Mouse (Mus musculus) forebrain, embryonic 13.5 days (tissue): Measurements from ENCODE around the gene Dpy30. TPM values are rescaled to one million over a fixed set of nuclear protein-coding genes. Genes with fewer than 3 reads are reported as not detected.
A peak's percentile ranks its signal among the peaks of the same experiment; 100 is the strongest.

Experiments
- ATAC-seq: fragments of 200-750 bp; cut with Nextera tagmentation; 2 replicates; pipeline ENCODE4 v1.8.0; 2017
- H3K27ac ChIP-seq: fragments of 300-500 bp; sonication (generic); 2 replicates; pipeline ENCODE4 v1.5.1; 2015; ENCODE audit warnings: inconsistent platforms, mild to moderate bottlenecking, moderate library complexity
- H3K27me3 ChIP-seq: fragments of 300-500 bp; sonication (generic); 2 replicates; pipeline ENCODE4 v1.6.1; 2015; ENCODE audit warnings: mild to moderate bottlenecking, inconsistent platforms
- H3K36me3 ChIP-seq: fragments of 300-500 bp; sonication (generic); 2 replicates; pipeline ENCODE4 v1.6.1; 2015; ENCODE audit warnings: mild to moderate bottlenecking, inconsistent platforms; ENCODE audit not compliant: poor library complexity, severe bottlenecking
- H3K4me1 ChIP-seq: fragments of 300-500 bp; sonication (generic); 2 replicates; pipeline ENCODE4 v1.6.1; 2015; ENCODE audit warnings: inconsistent platforms
- H3K4me2 ChIP-seq: fragments of 300-500 bp; sonication (generic); 2 replicates; pipeline ENCODE4 v1.6.1; 2015; ENCODE audit warnings: inconsistent platforms, mild to moderate bottlenecking, moderate library complexity
- H3K4me3 ChIP-seq: fragments of 300-500 bp; sonication (generic); 2 replicates; pipeline ENCODE4 v1.5.1; 2015; ENCODE audit warnings: mild to moderate bottlenecking, inconsistent platforms
- H3K9ac ChIP-seq: fragments of 300-500 bp; sonication (generic); 2 replicates; pipeline ENCODE4 v1.6.1; 2015; ENCODE audit warnings: mild to moderate bottlenecking, inconsistent platforms
- H3K9me3 ChIP-seq: fragments of 300-500 bp; sonication (generic); replicated peaks from 2 replicates; pipeline ENCODE4 v1.6.1; 2016; ENCODE audit warnings: inconsistent platforms
- WGBS: fragments of 180-500 bp; shearing (Covaris S2); methylation state at CpG from one replicate; pipeline ENCODE4 v1.1.7; 2015; 5-methylcytosine and 5-hydroxymethylcytosine counted together
- polyA plus RNA-seq: library from polyadenylated mRNA; unstranded; fragments of >200 nt; fragmentation: Nextera tagmentation; extraction: Ambion mirVana; gene quantifications from 2 replicates; pipeline ENCODE4 v1.2.1, GENCODE M21; 2015

Gene Dpy30
- polyA plus RNA-seq, 1 experiment from 2014 or later, result 275 TPM

DNA sequence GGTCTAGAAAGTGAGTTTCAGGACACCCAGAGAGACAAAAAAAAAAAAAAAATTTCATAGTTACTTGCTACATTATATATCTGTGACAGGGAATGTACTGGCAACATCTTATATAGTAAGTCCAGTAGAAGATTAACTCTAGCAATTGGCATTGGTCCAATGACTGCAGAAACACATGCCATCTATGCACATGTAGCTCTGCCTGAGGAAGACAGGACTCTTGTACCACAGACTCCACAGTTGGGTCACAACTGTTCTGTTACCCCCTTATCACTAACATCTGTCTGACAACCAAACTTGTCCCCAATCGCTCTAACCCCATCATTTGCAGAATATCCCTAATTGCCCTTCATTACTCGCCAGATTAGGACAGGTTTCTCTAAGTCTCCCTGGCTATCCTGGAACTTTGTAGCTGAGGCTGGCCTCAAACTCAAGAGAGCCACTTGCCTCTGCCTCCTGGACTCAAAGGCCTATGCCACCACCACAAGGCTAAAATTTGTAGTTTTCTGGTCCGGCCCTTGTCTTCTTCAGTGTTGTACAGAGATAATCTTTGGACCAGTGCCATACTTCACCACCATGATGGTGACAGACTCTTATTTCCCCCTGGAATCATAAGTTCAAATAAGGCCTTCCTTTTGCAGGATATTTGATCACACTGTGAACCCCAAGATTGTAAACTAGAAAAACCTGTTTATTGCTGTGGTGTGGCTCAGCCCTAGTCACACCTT is 52.0 kb downstream of the Dpy30 start:
- no peak overlapping the region for H3K4me3 ChIP-seq
- no peak overlapping the region for H3K27ac ChIP-seq
- WGBS, result 94% methylated on average over 3 of the region's 3 CpGs
- ATAC-seq, result no peak
- peaks cover 4% of the 10 kb centered on the region; the same call in 1 of the 2 replicates for H3K36me3 ChIP-seq
- no peak overlapping the region for H3K4me2 ChIP-seq
- no peaks in the 10 kb centered on the region for H3K4me1 ChIP-seq
- H3K9ac ChIP-seq, result no peak overlapping the region
- no peaks in the 10 kb centered on the region for H3K27me3 ChIP-seq
- no peaks in the 10 kb centered on the region; the same call in 1 of the 2 replicates for H3K9me3 ChIP-seq

DNA sequence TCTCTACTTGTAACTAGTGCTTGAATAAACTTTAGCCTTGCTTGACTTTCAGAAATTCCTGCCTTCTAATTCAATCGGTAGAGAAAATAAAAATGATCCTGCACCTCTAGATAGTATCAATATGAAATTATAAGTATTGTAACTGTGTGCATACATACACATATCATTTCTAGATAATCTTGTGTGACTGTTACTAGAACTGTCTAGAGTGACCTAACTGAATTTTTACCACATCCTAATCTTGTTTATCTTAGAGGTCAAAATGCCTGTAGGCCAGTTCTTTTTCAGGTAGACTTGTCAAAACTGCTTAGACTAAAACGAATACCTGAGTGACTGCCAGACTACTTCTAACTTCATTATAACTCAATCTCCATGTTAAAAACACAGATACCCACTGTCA is 53.5 kb downstream of the Dpy30 start:
- H3K27ac ChIP-seq, result no peak overlapping the region
- H3K36me3 ChIP-seq, result no peaks in the 10 kb centered on the region
- peaks cover 4% of the 10 kb centered on the region for H3K4me1 ChIP-seq
- no peaks in the 10 kb centered on the region for H3K9me3 ChIP-seq
- H3K27me3 ChIP-seq, result no peaks in the 10 kb centered on the region
- no peak overlapping the region for H3K9ac ChIP-seq
- no peak overlapping the region for H3K4me3 ChIP-seq
- WGBS, result 96% methylated on average over 2 of the region's 2 CpGs
- ATAC-seq, result no peak
- no peak overlapping the region for H3K4me2 ChIP-seq

DNA sequence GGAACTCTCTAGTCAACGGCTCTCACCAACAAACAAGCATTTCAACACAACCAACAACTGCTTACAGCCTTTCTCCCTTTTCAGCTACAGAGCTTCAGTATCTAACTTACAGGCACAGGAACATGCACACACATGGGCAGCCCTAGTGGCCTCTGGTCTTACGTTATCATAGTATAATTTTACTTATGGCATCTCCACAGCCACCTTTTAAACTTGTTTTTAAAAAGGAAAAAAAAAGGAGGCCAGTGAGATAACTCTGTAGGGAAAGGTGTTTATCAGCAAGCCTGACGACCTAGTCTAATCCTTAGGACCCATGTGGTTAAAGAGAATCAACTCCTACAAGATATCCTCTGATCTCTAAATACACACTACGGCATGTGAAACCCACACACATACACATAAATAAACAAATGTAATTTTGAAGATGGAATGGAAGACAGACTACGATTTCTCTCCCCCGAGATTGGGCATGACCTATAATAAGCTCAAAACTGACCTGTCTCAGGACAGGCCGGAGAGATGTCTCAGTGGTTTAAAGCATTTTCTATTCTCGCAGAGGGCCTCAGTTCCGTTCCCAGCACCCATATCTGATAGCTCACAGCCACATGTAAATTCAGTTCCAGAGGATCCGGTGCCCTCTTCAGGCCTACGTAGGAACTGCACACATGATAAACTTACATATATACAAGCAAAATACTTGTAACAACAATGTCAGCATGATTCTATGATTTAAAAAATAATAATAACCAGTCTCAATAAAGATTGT is 56.1 kb downstream of the Dpy30 start:
- Histone ChIP-seq H3K27ac (no peak overlapping the region), H3K27me3 (no peaks in the 10 kb centered on the region), H3K9ac (no peak overlapping the region), H3K36me3 (no peaks in the 10 kb centered on the region), H3K4me1 (peaks cover 16% of the 10 kb centered on the region), H3K4me3 (no peak overlapping the region), H3K9me3 (no peaks in the 10 kb centered on the region), H3K4me2 (no peak overlapping the region)
- no peak for ATAC-seq
- WGBS, result 92% methylated on average over 11 of the region's 11 CpGs

DNA sequence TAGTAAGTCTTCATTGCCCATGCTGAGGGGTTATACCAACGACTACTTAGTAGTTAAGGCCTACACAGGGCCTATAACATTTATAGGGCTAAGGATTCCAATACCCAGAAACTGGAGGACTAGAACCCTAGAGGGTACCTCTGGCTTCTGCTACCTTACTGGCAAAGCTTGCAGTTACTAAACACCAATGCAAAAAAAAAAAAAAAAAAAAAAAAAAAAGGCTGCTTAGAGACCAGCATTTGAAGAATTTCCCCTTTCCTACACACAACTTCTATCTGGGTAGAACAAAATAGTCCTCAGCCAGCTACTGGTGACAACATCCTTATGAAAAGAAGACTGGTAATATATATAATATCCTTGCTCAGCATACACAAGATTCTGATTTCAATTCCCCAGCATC is 58.1 kb downstream of the Dpy30 start:
- Histone ChIP-seq H3K36me3 (no peaks in the 10 kb centered on the region), H3K27ac (no peak overlapping the region; the same call in 1 of the 2 replicates), H3K4me2 (no peak overlapping the region), H3K9me3 (no peaks in the 10 kb centered on the region), H3K9ac (no peak overlapping the region), H3K4me1 (peaks cover 16% of the 10 kb centered on the region), H3K4me3 (no peak overlapping the region), H3K27me3 (no peaks in the 10 kb centered on the region)
- 62% methylated on average over 1 of the region's 1 CpGs for WGBS
- ATAC-seq, result no peak

DNA sequence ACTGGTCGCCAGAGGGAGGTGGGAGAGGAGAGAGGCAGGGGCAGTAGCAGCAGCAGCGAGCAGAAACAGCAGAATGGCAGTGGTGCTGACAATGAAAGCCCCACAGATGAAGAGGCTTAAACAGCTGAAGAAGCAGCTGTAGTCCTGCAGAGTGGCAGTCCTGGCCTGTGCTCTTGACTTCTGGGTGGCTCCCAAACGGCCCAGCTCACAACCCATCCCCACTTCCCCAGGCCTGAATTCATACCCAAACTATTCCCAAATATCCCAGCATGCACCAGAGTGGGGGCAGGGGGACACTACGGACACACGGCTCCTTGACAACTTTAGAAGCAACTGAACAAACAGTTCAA is 58.6 kb downstream of the Dpy30 start:
- no peaks in the 10 kb centered on the region for H3K9me3 ChIP-seq
- H3K4me3 ChIP-seq, result no peak overlapping the region
- no peaks in the 10 kb centered on the region for H3K36me3 ChIP-seq
- no peaks in the 10 kb centered on the region for H3K27me3 ChIP-seq
- H3K4me1 ChIP-seq, result peaks cover 16% of the 10 kb centered on the region
- H3K27ac ChIP-seq, result peak overlapping the region; percentile 41
- 13% methylated on average over 5 of the region's 5 CpGs for WGBS
- 0 out of 2 replicates have a peak overlapping the region, but pooled peaks have one; percentile 14 for H3K9ac ChIP-seq
- 0 out of 2 replicates have a peak overlapping the region, but pooled peaks have one; percentile 10 for H3K4me2 ChIP-seq
- ATAC-seq, result peak; percentile 69

DNA sequence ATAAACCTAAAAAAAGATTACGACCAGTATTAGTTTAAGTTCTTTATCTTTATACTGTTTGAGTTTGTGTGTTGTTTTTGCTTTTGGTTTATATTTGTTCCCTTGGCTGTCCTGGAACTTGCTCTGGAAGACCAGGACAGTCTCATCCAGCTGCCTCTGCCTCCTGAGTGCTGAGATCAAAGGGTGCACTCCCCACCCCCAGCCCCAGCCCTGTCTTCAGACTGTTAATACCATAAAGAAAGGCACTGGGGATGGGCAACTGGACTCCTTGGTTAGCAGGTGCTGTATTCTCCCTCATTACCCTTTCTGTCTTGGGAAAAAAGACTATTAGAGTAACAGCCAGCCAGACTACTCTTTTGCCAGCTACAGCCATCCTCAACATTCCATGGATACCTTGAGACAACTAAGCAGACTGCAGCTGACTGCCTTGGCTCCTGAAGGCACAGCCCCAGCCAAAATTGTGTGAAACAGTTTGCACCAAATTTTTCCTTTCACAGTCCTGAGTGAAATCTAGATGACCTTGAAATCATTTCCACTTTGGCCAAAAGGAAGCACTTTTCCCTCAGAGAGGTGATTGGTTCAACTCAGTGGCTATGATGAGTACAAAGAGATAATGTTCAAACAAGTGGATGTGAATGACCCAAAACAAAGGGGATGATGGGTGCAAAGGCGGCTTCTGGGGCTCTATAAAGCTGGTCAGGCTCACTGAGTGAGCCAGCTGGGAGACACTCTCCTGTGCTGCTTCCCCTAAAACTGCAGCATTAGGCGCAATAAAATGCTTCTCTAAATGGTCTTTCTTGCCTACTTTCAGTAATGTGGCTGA is 59.2 kb downstream of the Dpy30 start:
- Histone ChIP-seq H3K27me3 (no peaks in the 10 kb centered on the region), H3K4me2 (0 out of 2 replicates have a peak overlapping the region, but pooled peaks have one; percentile 10), H3K36me3 (no peaks in the 10 kb centered on the region), H3K4me3 (no peak overlapping the region), H3K9ac (0 out of 2 replicates have a peak overlapping the region, but pooled peaks have one; percentile 14), H3K27ac (peak overlapping the region; percentile 41), H3K9me3 (no peaks in the 10 kb centered on the region), H3K4me1 (peaks cover 16% of the 10 kb centered on the region)
- 50% methylated on average over 3 of the region's 3 CpGs for whole genome bisulfite sequencing
- no peak; the same call in 1 of the 2 replicates for ATAC-seq

DNA sequence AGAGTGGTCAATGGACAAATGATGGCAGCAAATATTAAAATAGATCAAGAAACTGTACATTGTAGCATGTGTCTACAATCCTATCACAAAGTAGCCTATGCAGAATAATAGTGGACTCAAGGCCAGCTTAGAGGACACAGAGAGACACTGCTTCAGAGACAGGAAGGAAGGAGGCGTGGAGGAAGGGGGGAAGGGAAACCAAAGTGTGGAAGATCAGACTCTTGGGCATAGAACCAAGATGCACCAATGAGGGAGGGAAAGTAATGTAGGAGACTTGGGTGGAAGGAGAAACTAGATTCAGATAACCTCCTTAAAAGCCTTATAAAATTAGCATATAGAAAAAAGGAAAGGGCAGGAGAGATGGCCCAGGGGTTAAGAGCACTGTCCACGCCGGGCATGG is 61.3 kb downstream of the Dpy30 start:
- Histone ChIP-seq H3K4me2 (no peak overlapping the region), H3K36me3 (peaks cover 6% of the 10 kb centered on the region; the same call in 1 of the 2 replicates), H3K4me1 (peaks cover 16% of the 10 kb centered on the region), H3K4me3 (no peak overlapping the region), H3K27ac (no peak overlapping the region), H3K27me3 (no peaks in the 10 kb centered on the region), H3K9ac (no peak overlapping the region), H3K9me3 (no peaks in the 10 kb centered on the region)
- ATAC-seq, result no peak
- 96% methylated on average over 3 of the region's 3 CpGs for WGBS

Other genes starting within 250 kb of the Dpy30 start
- 73.5 and 81.0 TPM in 2 replicates for gene Memo1, start 28.4 kb downstream of the Dpy30 start, polyA plus RNA-seq
- gene Spast, start 15.0 kb upstream of the Dpy30 start, polyA plus RNA-seq, result 25.3 and 25.7 TPM in 2 replicates
- gene Slc30a6, start 71.7 kb upstream of the Dpy30 start, polyA plus RNA-seq, result 28.8 and 33.2 TPM in 2 replicates
- gene Nlrc4, start 135.2 kb upstream of the Dpy30 start, polyA plus RNA-seq, result 0.23 and 0.31 TPM in 2 replicates
- gene Yipf4, start 165.5 kb upstream of the Dpy30 start, polyA plus RNA-seq, result 47.6 and 62.7 TPM in 2 replicates
- 94.6 and 105 TPM in 2 replicates for gene Birc6, start 204.4 kb upstream of the Dpy30 start, polyA plus RNA-seq